Mouse (Mus musculus) lung, adult 2 months (tissue): ENCODE results near the gene App.

Experiments
- CTCF ChIP-seq: fragments of 200-500 bp; IDR thresholded peaks from 2 replicates; pipeline ENCODE4 v1.5.1; 2011; ENCODE audit warnings: mild to moderate bottlenecking, low read length, control low read depth; ENCODE audit not compliant: insufficient read depth
- POLR2A ChIP-seq: fragments of 200-500 bp; IDR thresholded peaks from 2 replicates; pipeline ENCODE4 v1.6.1; 2011; ENCODE audit warnings: low read depth, mild to moderate bottlenecking, control low read depth, low read length, borderline replicate concordance; ENCODE audit errors: extremely low read depth

- TF ChIP-seq CTCF (no peak), POLR2A (no peak)
These were observed 61.3 kb downstream of the App start for GRCm38 (mm10) chr16:85112254-85112653.
